Mouse (Mus musculus): Measurements from ENCODE around the gene Bricd5.

Gene Bricd5

GRCm38 (mm10) chr17:24513609-24514008 lies 39.9 kb downstream of the Bricd5 start:
- peak; percentile 14 for DNase-seq (ENCODE audit: low read depth, low spot score)
- H3K27me3 ChIP-seq (ENCODE audit: control insufficient read depth, insufficient read depth, low read length, poor library complexity, severe bottlenecking), result no peaks in the 10 kb centered on the region
- peaks cover 7% of the 10 kb centered on the region; the same call in 1 of the 2 replicates for H3K36me3 ChIP-seq (ENCODE audit: control insufficient read depth, insufficient read depth, low read length, poor library complexity, severe bottlenecking)

GRCm38 (mm10) chr17:24514270-24515257 lies 40.9 kb downstream of the Bricd5 start:
- no peak for DNase-seq (ENCODE audit: low read depth, low spot score)
- no peaks in the 10 kb centered on the region for H3K27me3 ChIP-seq (ENCODE audit: control insufficient read depth, insufficient read depth, low read length, poor library complexity, severe bottlenecking)
- H3K36me3 ChIP-seq (ENCODE audit: control insufficient read depth, insufficient read depth, low read length, poor library complexity, severe bottlenecking), result peaks cover 4% of the 10 kb centered on the region; the same call in 1 of the 2 replicates

GRCm38 (mm10) chr17:24520450-24520849 lies 46.8 kb downstream of the Bricd5 start:
- H3K36me3 ChIP-seq (ENCODE audit: control insufficient read depth, insufficient read depth, low read length, poor library complexity, severe bottlenecking), result no peaks in the 10 kb centered on the region; the same call in 1 of the 2 replicates
- H3K27me3 ChIP-seq (ENCODE audit: control insufficient read depth, insufficient read depth, low read length, poor library complexity, severe bottlenecking), result no peaks in the 10 kb centered on the region
- DNase-seq (ENCODE audit: low read depth, low spot score), result no peak

- Histone ChIP-seq H3K36me3 (ENCODE audit: control insufficient read depth, insufficient read depth, low read length, poor library complexity, severe bottlenecking) (no peaks in the 10 kb centered on the region), H3K27me3 (ENCODE audit: control insufficient read depth, insufficient read depth, low read length, poor library complexity, severe bottlenecking) (no peaks in the 10 kb centered on the region)
- no peak for DNase-seq (ENCODE audit: low read depth, low spot score)
Measured at GRCm38 (mm10) chr17:24524734-24525133, 51.0 kb downstream of the Bricd5 start.

Measured in splenic B cell, adult 2 months (primary cell).